Mouse (Mus musculus) testis, adult 2 months (tissue): ENCODE measurements around the gene Rnft1.

Experiments
- CTCF ChIP-seq: fragments of 200-500 bp; IDR thresholded peaks from 2 replicates; pipeline ENCODE4 v1.5.1; 2012; ENCODE audit warnings: low read depth, mild to moderate bottlenecking, inconsistent platforms, low read length, moderate library complexity; ENCODE audit not compliant: control insufficient read depth, insufficient read depth, insufficient replicate concordance
- POLR2A ChIP-seq: fragments of 200-500 bp; IDR thresholded peaks from 2 replicates; pipeline ENCODE4 v1.6.1; 2012; ENCODE audit warnings: low read depth, mild to moderate bottlenecking, inconsistent platforms, low read length, moderate library complexity; ENCODE audit not compliant: control insufficient read depth

DNA sequence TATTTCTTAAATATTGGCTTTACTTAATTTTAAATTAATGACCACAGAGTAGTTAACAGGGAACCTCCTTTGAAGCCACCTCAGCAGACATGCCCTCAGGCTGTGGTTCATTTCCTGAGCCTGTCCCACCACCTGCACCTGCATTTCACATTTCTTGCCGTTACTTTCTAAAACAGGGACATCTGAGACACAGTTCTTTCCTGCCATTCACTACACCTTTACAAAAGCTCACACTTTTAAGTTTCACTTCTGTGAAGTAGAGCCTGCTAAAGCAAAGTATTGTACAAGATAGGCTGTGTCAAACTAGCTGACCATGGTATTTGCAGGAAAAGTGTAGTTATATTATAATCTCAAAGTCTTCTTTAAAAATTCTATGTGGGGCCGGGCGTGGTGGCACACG lies 54.3 kb downstream of the Rnft1 start:
- no peak for TF ChIP-seq CTCF
- TF ChIP-seq POLR2A: no peak
